Mouse (Mus musculus): ENCODE measurements around the gene Gm10118. TPM values are rescaled to one million over a fixed set of nuclear protein-coding genes. Genes with fewer than 3 reads are reported as not detected.

Gm10118 gene
- 0.13 and 0.17 TPM in 2 replicates for polyA plus RNA-seq (2015; fragmentation: Nextera tagmentation; extraction: Ambion mirVana)

DNA sequence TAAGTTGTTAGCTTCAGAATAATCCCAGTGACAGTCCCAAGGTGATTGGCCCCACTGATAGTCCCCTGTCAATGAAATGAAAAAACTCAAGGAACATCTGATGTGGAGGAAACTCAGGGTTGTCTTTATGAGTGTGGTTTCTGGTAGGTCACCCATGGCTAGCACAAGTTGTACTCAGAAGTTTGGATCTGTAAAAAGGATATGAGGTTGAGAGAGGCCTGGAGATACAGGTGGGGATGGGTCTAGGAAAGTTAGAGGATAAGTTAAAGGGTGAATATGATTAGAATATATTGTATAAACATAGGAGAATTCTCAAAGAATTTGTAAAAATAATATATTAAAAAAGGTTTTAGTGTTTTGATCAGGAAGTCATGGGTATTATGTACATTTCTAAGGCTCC, at the start of gene Gm10118:
Gene Gm10118, minus strand, starts transcription at position 101 of the 400 bp plus-strand sequence.

Other genes starting within 250 kb of the Gm10118 start
- 0.36 and 1.3 TPM in 2 replicates for gene Lrrtm3, start 162.8 kb upstream of the Gm10118 start, polyA plus RNA-seq (2015; fragmentation: Nextera tagmentation; extraction: Ambion mirVana)